Mouse (Mus musculus) heart, embryonic 14.5 days (tissue): ENCODE data around the gene Boc. TPM values are rescaled to one million over a fixed set of nuclear protein-coding genes. Genes with fewer than 3 reads are reported as not detected.

Experiments
- ATAC-seq: fragments of 200-750 bp; cut with Nextera tagmentation; 2 replicates; pipeline ENCODE4 v1.8.0; 2017; ENCODE audit warnings: low read depth, moderate TSS enrichment; ENCODE audit not compliant: insufficient number of reproducible peaks, insufficient read depth, low FRiP score
- H3K27ac ChIP-seq, 2 experiments: fragments of 200-500 bp in 1 of 2; fragments of 300-500 bp in 1 of 2; sonication (generic) in 1 of 2; replicated peaks in 1 of 2; 2 replicates each; pipeline ENCODE4 v1.5.1; 2012 to 2014; ENCODE audit warnings: low read depth in 2 of 2, low read length in 2 of 2, control low read depth in 1 of 2, mild to moderate bottlenecking in 1 of 2, mixed read lengths in 1 of 2; ENCODE audit not compliant: control insufficient read depth in 1 of 2, insufficient read depth in 1 of 2
- H3K27me3 ChIP-seq: fragments of 300-500 bp; sonication (generic); 2 replicates; pipeline ENCODE4 v1.6.1; 2014; ENCODE audit warnings: mild to moderate bottlenecking, low read length, control low read depth; ENCODE audit not compliant: control insufficient read depth, insufficient read depth
- H3K36me3 ChIP-seq: fragments of 300-500 bp; sonication (generic); 2 replicates; pipeline ENCODE4 v1.6.1; 2014; ENCODE audit warnings: mild to moderate bottlenecking, control low read depth, low read length, mixed read lengths; ENCODE audit not compliant: control insufficient read depth, insufficient read depth
- H3K4me1 ChIP-seq, 2 experiments: fragments of 200-500 bp in 1 of 2; fragments of 300-500 bp in 1 of 2; sonication (generic) in 1 of 2; 2 replicates each; pipeline ENCODE4 v1.6.1; 2012 to 2014; ENCODE audit warnings: low read length in 2 of 2, control low read depth in 1 of 2, mixed read lengths in 1 of 2; ENCODE audit not compliant: control insufficient read depth in 2 of 2, insufficient read depth in 2 of 2
- H3K4me2 ChIP-seq: fragments of 300-500 bp; sonication (generic); 2 replicates; pipeline ENCODE4 v1.6.1; 2014; ENCODE audit warnings: mild to moderate bottlenecking, low read length
- H3K4me3 ChIP-seq, 2 experiments: fragments of 200-500 bp in 1 of 2; fragments of 300-500 bp in 1 of 2; sonication (generic) in 1 of 2; 2 replicates each; pipeline ENCODE4 v1.5.1; 2012 to 2014; ENCODE audit warnings: low read length in 2 of 2, mild to moderate bottlenecking in 2 of 2, control low read depth in 1 of 2, low read depth in 1 of 2, moderate library complexity in 1 of 2; ENCODE audit not compliant: control insufficient read depth in 1 of 2, insufficient read depth in 1 of 2
- H3K9ac ChIP-seq: fragments of 300-500 bp; sonication (generic); 2 replicates; pipeline ENCODE4 v1.6.1; 2014; ENCODE audit warnings: mild to moderate bottlenecking, low read length
- H3K9me3 ChIP-seq: fragments of 300-500 bp; sonication (generic); 2 replicates; pipeline ENCODE4 v1.6.1; 2016; ENCODE audit warnings: low read length, control low read depth; ENCODE audit not compliant: control insufficient read depth
- WGBS: fragments of 180-500 bp; shearing (Covaris S2); extraction: QIAGEN DNeasy Blood & Tissue Kit; methylation state at CpG from one replicate; pipeline ENCODE4 v1.1.7; 2014; 5-methylcytosine and 5-hydroxymethylcytosine counted together
- polyA plus RNA-seq: library from polyadenylated mRNA; unstranded; fragments of >200 nt; fragmentation: Nextera tagmentation; extraction: Ambion mirVana; gene quantifications from 2 replicates; pipeline ENCODE4 v1.2.1, GENCODE M21; 2014

Gene Boc
- polyA plus RNA-seq, 1 experiment from 2014 or later, result 7.6 TPM

DNA sequence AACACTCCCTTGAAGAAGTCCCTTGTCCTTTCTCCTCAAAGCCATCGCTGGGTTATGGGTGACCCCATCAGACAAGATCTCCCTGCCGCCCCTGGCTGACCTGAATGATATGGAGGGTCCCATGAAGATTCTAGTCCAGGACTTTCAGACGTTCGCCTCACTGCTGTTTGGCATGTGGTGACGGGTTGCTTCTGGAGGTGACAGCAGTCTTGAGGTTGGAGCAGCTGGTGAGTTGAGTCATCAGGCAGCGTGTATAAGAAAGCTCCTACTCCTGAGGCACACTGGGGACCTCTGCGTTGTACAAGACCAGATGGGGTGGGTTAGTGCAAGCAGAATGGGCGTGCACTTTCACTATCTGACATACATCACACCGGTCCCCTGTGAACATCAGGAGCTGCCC, 72.1 kb downstream of the Boc start:
- Histone ChIP-seq H3K9me3 (no peaks in the 10 kb centered on the region), H3K4me3 (no peak overlapping the region), H3K4me2 (no peak overlapping the region), H3K4me1 (no peaks in the 10 kb centered on the region), H3K36me3 (peaks cover 54% of the 10 kb centered on the region), H3K27me3 (0 out of 2 replicates have a peak, but pooled peaks cover 4% of the 10 kb centered on the region), H3K27ac (no peak overlapping the region), H3K9ac (no peak overlapping the region)
- no peak for ATAC-seq
- 84% methylated on average over 9 of the region's 9 CpGs for WGBS

DNA sequence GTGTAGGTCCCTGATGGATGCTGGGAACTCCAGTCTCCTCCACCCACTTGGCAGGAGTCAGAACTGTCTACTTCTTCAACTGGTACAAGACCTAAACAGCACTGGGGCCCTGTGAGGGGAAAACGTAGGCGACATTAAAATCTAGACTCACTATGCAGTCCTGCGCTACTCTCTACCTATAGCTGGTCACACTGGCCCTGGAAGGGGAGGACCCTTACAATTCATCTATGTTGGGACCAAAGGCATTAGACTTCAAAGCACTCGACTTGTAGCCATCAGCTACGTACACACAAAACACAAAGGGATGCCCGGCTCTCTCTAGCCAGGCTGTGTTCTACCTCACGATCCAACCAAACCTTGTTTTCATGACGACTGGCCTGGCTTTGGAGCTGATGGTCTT, 73.0 kb downstream of the Boc start:
- no peaks in the 10 kb centered on the region for H3K9me3 ChIP-seq
- H3K4me1 ChIP-seq, result peaks cover 2 to 3% of the 10 kb centered on the region in 2 experiments; a peak in 1 of 4 replicates
- no peak overlapping the region for H3K27ac ChIP-seq
- 85% methylated on average over 8 of the region's 8 CpGs for WGBS
- H3K4me2 ChIP-seq, result no peak overlapping the region
- H3K9ac ChIP-seq, result no peak overlapping the region
- 0 out of 2 replicates have a peak, but pooled peaks cover 4% of the 10 kb centered on the region for H3K27me3 ChIP-seq
- peaks cover 46% of the 10 kb centered on the region for H3K36me3 ChIP-seq
- no peak for ATAC-seq
- no peak overlapping the region for H3K4me3 ChIP-seq

DNA sequence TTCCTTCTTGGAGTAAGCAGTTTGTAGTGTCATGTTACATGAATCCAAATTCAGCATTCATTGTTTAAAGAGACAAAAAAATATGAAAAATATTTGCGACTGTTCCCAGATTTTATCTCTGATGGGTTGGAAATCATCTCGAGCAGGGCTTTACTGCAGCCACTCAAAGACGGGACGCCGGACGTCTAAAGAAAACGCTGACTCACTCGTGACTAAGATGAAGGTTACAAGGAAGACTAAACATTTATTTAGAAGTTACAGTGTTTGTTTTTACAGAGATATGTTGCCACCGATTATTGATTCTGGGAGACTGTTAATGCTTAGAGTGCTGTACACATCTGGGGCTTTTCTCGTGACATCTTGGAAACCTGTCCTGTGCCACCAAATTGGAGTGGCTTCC, 73.9 kb downstream of the Boc start:
- Histone ChIP-seq H3K4me2 (no peak overlapping the region), H3K9ac (no peak overlapping the region), H3K9me3 (no peaks in the 10 kb centered on the region), H3K4me1 (peaks cover 3% of the 10 kb centered on the region in 2 experiments; a peak in 1 of 4 replicates), H3K27me3 (0 out of 2 replicates have a peak, but pooled peaks cover 4% of the 10 kb centered on the region), H3K36me3 (peaks cover 38% of the 10 kb centered on the region), H3K4me3 (no peak overlapping the region), H3K27ac (no peak overlapping the region)
- 72% methylated on average over 10 of the region's 10 CpGs for WGBS
- ATAC-seq, result no peak

DNA sequence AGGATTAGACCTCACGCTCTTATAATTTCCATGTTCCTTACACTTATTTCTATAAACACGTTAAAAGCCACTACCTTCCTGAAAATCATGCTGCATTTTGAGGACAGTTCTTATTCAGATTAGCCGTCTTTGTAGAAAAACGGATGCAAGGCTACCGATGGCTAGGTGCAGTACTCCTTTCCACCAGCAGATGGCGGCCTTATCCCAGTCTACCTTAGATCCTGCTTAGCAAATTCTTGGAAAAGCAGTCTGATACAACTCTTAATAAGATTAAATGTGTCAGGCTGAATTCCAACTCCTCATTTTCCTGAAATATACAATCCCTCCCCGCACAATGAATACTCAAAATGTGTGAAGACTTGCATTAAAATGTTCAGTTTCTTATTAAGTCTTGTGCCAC, 74.6 kb downstream of the Boc start:
- Histone ChIP-seq H3K27ac (no peak overlapping the region), H3K4me2 (no peak overlapping the region), H3K9me3 (no peaks in the 10 kb centered on the region), H3K4me1 (peaks cover 3% of the 10 kb centered on the region in 2 experiments; a peak in 1 of 4 replicates), H3K36me3 (peaks cover 31% of the 10 kb centered on the region), H3K9ac (no peak overlapping the region), H3K4me3 (no peak overlapping the region), H3K27me3 (0 out of 2 replicates have a peak, but pooled peaks cover 4% of the 10 kb centered on the region)
- ATAC-seq, result no peak
- 5% methylated on average over 7 of the region's 7 CpGs for WGBS

DNA sequence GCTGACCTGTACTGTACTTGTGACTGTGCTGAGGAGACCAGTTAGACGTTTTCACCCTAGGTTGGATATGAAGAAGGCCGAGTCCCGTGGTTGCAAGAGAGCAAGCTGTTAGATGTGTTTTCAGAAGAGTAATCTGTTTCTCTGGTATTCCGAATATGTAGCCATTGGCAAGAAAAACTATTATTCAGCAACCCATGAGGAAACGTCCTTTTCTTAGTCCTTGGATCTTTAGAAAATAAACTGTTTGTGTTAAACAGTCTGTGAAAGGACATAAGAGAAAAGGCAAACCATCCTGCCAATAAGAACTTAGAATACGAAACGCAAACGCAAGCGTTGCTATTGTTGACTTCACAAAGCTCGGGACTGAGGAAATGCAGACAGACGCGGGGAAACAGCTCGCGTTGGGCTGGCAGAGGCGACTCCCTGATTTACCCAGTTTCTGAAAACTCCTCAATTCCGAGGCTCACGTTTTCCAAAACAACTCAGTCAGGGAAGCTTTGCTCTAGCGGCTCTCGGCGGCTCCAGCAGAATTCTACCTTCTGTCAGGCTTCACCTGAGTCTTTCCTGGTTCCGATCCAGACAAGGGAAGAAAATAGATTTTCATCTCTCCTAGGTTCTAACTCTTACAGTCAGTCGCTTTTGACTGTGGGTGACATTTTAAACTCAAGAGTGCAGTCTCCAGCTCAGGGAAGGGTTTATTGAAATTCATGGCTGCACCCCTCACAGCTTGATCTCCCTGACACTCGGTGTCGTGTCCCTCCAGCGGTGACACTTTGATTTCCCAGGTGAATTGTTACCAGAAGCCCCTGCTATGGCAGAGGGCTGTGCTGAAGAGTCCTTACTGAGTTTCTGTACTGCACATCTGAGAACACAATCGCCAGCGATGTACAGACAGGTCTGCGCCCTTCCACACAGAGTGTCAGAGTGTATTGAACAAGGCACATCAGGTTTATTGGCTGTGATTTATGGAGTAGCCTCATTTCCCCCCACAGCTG, 76.8 kb downstream of the Boc start:
- no peak overlapping the region for H3K9ac ChIP-seq
- H3K27ac ChIP-seq, result no peak overlapping the region
- H3K9me3 ChIP-seq, result no peaks in the 10 kb centered on the region
- 43% methylated on average over 28 of the region's 28 CpGs for WGBS
- H3K36me3 ChIP-seq, result peaks cover 10% of the 10 kb centered on the region; the same call in 1 of the 2 replicates
- no peak overlapping the region for H3K4me3 ChIP-seq
- H3K4me1 ChIP-seq, result peaks cover 3% of the 10 kb centered on the region in 2 experiments; a peak in 1 of 4 replicates
- H3K4me2 ChIP-seq, result no peak overlapping the region
- ATAC-seq, result no peak
- 0 out of 2 replicates have a peak, but pooled peaks cover 4% of the 10 kb centered on the region for H3K27me3 ChIP-seq

DNA sequence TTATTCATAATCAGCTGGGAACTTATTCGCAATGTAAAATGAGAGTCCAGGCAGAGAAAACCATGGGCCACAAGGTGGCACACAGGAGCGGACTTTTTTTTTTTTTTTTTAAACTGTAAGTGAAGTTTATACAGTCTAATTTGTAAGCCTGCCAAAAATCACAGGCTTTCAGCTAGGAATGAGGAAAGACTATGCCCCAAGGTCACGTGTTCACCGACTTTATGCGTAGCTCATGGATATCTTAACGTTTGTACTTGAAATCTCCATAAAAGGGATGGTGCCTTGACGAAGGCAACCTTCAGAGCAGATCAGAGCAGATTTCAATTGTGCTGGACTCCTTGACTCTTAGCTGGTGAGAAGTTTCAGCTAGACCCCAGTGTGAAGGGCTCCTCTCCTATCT, 78.1 kb downstream of the Boc start:
- Histone ChIP-seq H3K27me3 (0 out of 2 replicates have a peak, but pooled peaks cover 4% of the 10 kb centered on the region), H3K4me1 (peaks cover 3% of the 10 kb centered on the region in 2 experiments; a peak in 1 of 4 replicates), H3K4me2 (no peak overlapping the region), H3K9me3 (no peaks in the 10 kb centered on the region), H3K4me3 (no peak overlapping the region), H3K9ac (no peak overlapping the region), H3K36me3 (peaks cover 7% of the 10 kb centered on the region; the same call in 1 of the 2 replicates), H3K27ac (0 out of 4 replicates have a peak overlapping the region, but pooled peaks of 1 of the 2 experiments have one; percentile 24)
- WGBS, result 42% methylated on average over 7 of the region's 7 CpGs
- no peak for ATAC-seq

DNA sequence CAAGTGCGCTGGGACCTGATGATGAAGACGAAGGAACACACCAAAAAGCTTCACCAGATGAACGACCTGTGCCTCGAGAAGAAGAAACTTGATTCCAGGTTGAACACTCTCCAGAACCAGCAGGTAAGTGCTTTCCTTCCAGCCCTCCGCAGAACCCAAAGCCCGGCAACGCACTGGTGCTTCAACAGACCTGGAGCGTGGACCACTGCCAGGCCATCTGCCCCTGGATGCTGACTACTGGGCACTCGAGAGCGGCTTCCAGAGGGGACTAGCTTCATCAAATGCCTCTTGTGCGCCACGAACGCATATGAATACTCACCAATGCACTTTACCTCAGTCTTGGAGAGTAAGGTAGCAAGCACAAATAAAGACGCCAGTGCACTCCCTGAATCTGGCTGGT, 78.8 kb downstream of the Boc start:
- no peaks in the 10 kb centered on the region for H3K9me3 ChIP-seq
- H3K9ac ChIP-seq, result no peak overlapping the region
- no peak overlapping the region for H3K27ac ChIP-seq
- WGBS, result 85% methylated on average over 14 of the region's 14 CpGs
- H3K36me3 ChIP-seq, result no peaks in the 10 kb centered on the region
- H3K27me3 ChIP-seq, result 0 out of 2 replicates have a peak, but pooled peaks cover 4% of the 10 kb centered on the region
- no peak overlapping the region for H3K4me3 ChIP-seq
- H3K4me2 ChIP-seq, result no peak overlapping the region
- ATAC-seq, result no peak
- peaks cover 3% of the 10 kb centered on the region in 2 experiments; a peak in 1 of 4 replicates for H3K4me1 ChIP-seq
